ENCODE assay signal across 8 mouse cellular contexts in the genomic region with DNA sequence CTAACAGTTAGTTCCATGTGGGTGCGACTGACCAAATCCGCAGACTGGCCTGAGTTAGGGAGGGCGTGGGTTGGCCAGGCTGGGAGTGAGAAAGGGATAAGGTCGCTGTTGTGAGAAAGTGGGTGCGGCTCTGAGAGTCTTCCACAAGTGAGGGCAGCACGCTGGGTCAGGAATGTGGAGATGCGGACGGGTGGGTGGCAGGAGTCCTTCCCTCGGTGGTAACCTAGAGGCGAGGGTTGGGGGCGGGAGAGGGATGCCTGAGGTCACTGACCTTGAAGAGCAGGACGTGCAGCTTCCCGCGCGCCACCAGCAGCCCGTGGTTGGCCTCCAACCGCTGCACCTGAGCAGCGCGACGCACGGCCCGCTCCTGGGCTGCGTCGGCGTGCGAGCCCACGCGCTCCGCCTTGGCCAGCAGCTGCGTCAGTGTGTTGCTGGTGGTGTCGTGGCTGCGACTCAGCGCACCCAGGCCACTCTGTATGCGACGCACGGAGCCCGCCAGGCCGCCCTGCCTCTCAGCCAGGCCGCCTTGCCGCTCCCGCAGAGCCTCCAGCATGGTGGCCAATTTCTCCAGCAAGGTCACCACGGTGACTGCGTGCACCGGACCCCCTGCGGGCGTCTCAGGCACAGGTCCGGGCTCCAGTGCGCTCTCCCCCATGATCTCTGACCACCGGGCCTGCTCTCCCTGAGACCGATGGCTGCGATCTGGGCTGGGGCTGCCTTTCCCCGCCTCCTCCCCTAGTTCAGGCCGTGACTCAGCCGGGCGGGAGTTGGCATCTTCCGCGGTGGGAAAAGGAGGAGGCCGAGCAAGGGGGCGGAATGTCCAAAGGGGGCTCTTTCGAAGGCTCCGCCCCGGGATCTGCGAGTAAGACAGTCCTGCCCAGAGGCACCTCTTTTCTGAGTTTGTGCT. TPM values are rescaled to one million over a fixed set of nuclear protein-coding genes. Genes with fewer than 3 reads are reported as not detected.
A peak's percentile ranks its signal among the peaks of the same experiment; 100 is the strongest.
DNase-seq lines count a peak whose midpoint lies in the region; ATAC-seq and TF ChIP-seq lines count a peak whose summit lies in the region.

TSS of gene Cavin3 (minus strand) at position 796 of the 907 bp plus-strand sequence.

- 3% methylated on average over 61 of the region's 63 CpGs for WGBS in hindbrain, embryonic 12.5 days
- WGBS in lung, postnatal 0 days: 3% methylated on average over 49 of the region's 63 CpGs

- no peak for TF ChIP-seq CTCF in lung, postnatal 0 days (IDR thresholded peaks at IDR 0.05)

- H3K36me3 ChIP-seq in hindbrain, embryonic 12.5 days: no peaks in the 10 kb centered on the region
- H3K36me3 ChIP-seq in lung, postnatal 0 days (ENCODE audit: insufficient read depth, low read length): no peaks in the 10 kb centered on the region

- peak within 1 kb of the TSS; percentile 69 for H3K27ac ChIP-seq in hindbrain, embryonic 12.5 days
- H3K27ac ChIP-seq in lung, postnatal 0 days (ENCODE audit: low read length): peak within 1 kb of the TSS; percentile 93

- peak within 1 kb of the TSS; percentile 75 for H3K4me2 ChIP-seq in hindbrain, embryonic 12.5 days (replicated peaks)
- H3K4me2 ChIP-seq in lung, postnatal 0 days (replicated peaks; ENCODE audit: low read depth, low read length): peak within 1 kb of the TSS; percentile 79

- peak; percentile 74 for DNase-seq in adrenal gland, adult 8-10 months
- peak; percentile 56 to 68 for DNase-seq in cerebellum, postnatal 4 days (ENCODE audit: low spot score in 2 of 2)
- peak; percentile 89 for DNase-seq in gastrocnemius, adult 18-20 months (ENCODE audit: low spot score)
- DNase-seq in layer of hippocampus, postnatal 25 days (ENCODE audit: extremely low spot score in 1 of 2, low spot score in 1 of 2): peak; percentile 36 to 54
- peak; percentile 93 for DNase-seq in lung, postnatal 0 days (ENCODE audit: low spot score)
- DNase-seq in right cerebral cortex, adult 18-20 months: peak; percentile 77

- peak; percentile 87 for ATAC-seq in hindbrain, embryonic 12.5 days (ENCODE audit: low FRiP score)
- ATAC-seq in lung, postnatal 0 days: peak; percentile 92
- ATAC-seq in erythroid progenitor cell, adult 5-6 weeks (replicated peaks; ENCODE audit: low FRiP score, poor library complexity, severe bottlenecking): no peak

- peak within 1 kb of the TSS; percentile 45 for H3K4me3 ChIP-seq in hindbrain, embryonic 12.5 days
- H3K4me3 ChIP-seq in lung, postnatal 0 days (ENCODE audit: low read depth, low read length): peak within 1 kb of the TSS; percentile 58

- H3K9me3 ChIP-seq in hindbrain, embryonic 12.5 days (replicated peaks): no peaks in the 10 kb centered on the region
- no peaks in the 10 kb centered on the region for H3K9me3 ChIP-seq in lung, postnatal 0 days (ENCODE audit: low read length)

- peaks cover 13% of the 10 kb centered on the region for H3K27me3 ChIP-seq in hindbrain, embryonic 12.5 days
- H3K27me3 ChIP-seq in lung, postnatal 0 days (replicated peaks; ENCODE audit: insufficient read depth, low read length): no peaks in the 10 kb centered on the region

- peaks cover 19% of the 10 kb centered on the region for H3K4me1 ChIP-seq in hindbrain, embryonic 12.5 days
- H3K4me1 ChIP-seq in lung, postnatal 0 days (ENCODE audit: insufficient read depth, low read depth, low read length): peaks cover 7% of the 10 kb centered on the region; the same call in 1 of the 2 replicates

- peak within 1 kb of the TSS; percentile 72 for H3K9ac ChIP-seq in hindbrain, embryonic 12.5 days
- H3K9ac ChIP-seq in lung, postnatal 0 days (replicated peaks; ENCODE audit: low read depth): peak within 1 kb of the TSS; percentile 68

- TF ChIP-seq EP300 in lung, postnatal 0 days (IDR thresholded peaks at IDR 0.05): no peak

RNA-seq across cellular contexts. Expression of gene Cavin3, which starts in this region (rescaled TPM):
- total RNA-seq in adrenal gland, adult 8-10 months (2022): 10 to 100 TPM; 59.4 to 66.5 (median 60.9) TPM
- 10 to 100 TPM in 1 of 2 experiments, 1 to 10 TPM in 1; 9.1 to 13.0 TPM for total RNA-seq in gastrocnemius, adult 18-20 months (2021)
- 37.4 and 41.0 TPM in 2 replicates for polyA plus RNA-seq in hindbrain, embryonic 12.5 days (2016; fragmentation: Nextera tagmentation; extraction: Ambion mirVana)
- 10 to 100 TPM; 14.2 to 14.9 TPM for total RNA-seq in layer of hippocampus, postnatal 25 days (2021)
- polyA plus RNA-seq in lung, postnatal 0 days (2015; fragmentation: Nextera tagmentation; extraction: Ambion mirVana): 162 and 168 TPM in 2 replicates
- total RNA-seq in erythroid progenitor cell, adult 5-6 weeks (2015; ENCODE audit: low replicate concordance): not detected in 2 replicates
- total RNA-seq in erythroid progenitor cell, adult 5-6 weeks (2017; ENCODE audit: low replicate concordance): not detected in 2 replicates

Comparison
In these comparisons a context has a peak if more than half of its experiments do, and no peak if none do; other contexts are left out.
1. RNA of gene Cavin3 (total RNA-seq): 59.4 to 66.5 TPM in adrenal gland, adult 8-10 months, 14.2 to 14.9 TPM in layer of hippocampus, postnatal 25 days and 9.1 to 13.0 TPM in gastrocnemius, adult 18-20 months; not detected in erythroid progenitor cell, adult 5-6 weeks; every median in the first group is over 10 times any median in the second.
2. Peak in every context shown above with its lines, with median percentiles within 50 percentile points of each other: DNase-seq.